Mouse (Mus musculus): ENCODE data around the gene Kcp. TPM values are rescaled to one million over a fixed set of nuclear protein-coding genes. Genes with fewer than 3 reads are reported as not detected.

Gene Kcp
- polyA plus RNA-seq, 1 experiment = 3.0 TPM

- Histone ChIP-seq H3K27me3 (ENCODE audit: control insufficient read depth, insufficient read depth, low read length) (peaks cover 19% of the 10 kb centered on the region), H3K4me1 (replicated peaks; ENCODE audit: control insufficient read depth, insufficient read depth, low read length) (peaks cover 27% of the 10 kb centered on the region), H3K27ac (ENCODE audit: control insufficient read depth, insufficient read depth, low read length) (no peak overlapping the region), H3K36me3 (ENCODE audit: control insufficient read depth, insufficient read depth, low read length) (no peaks in the 10 kb centered on the region), H3K4me3 (ENCODE audit: control insufficient read depth, insufficient read depth, low read length) (no peak overlapping the region)
- peak; percentile 30 for DNase-seq
- TF ChIP-seq CTCF (IDR thresholded peaks at IDR 0.05; ENCODE audit: borderline replicate concordance, control insufficient read depth, extremely low read depth, insufficient read depth, low read length, poor library complexity) = no peak
- 79% methylated on average over 6 of the region's 6 CpGs for WGBS
Observed at GRCm38 (mm10) chr6:29525256-29525655, 17.5 kb upstream of the Kcp start.

GRCm38 (mm10) chr6:29524034-29524489, 16.3 kb upstream of the Kcp start:
- 29% methylated on average over 6 of the region's 6 CpGs for WGBS
- TF ChIP-seq CTCF (IDR thresholded peaks at IDR 0.05; ENCODE audit: borderline replicate concordance, control insufficient read depth, extremely low read depth, insufficient read depth, low read length, poor library complexity) = no peak
- TF ChIP-seq POLR2A (IDR thresholded peaks at IDR 0.05; ENCODE audit: control insufficient read depth, extremely low read depth, insufficient read depth, low read length, poor library complexity) = no peak
- no peaks in the 10 kb centered on the region for H3K36me3 ChIP-seq (ENCODE audit: control insufficient read depth, insufficient read depth, low read length)
- H3K4me1 ChIP-seq (replicated peaks; ENCODE audit: control insufficient read depth, insufficient read depth, low read length) = peaks cover 22% of the 10 kb centered on the region
- 0 out of 2 replicates have a peak overlapping the region, but pooled peaks have one; percentile 23 for H3K27ac ChIP-seq (ENCODE audit: control insufficient read depth, insufficient read depth, low read length)
- H3K4me3 ChIP-seq (ENCODE audit: control insufficient read depth, insufficient read depth, low read length) = no peak overlapping the region
- H3K27me3 ChIP-seq (ENCODE audit: control insufficient read depth, insufficient read depth, low read length) = peaks cover 19% of the 10 kb centered on the region
- no peak for DNase-seq

DNA sequence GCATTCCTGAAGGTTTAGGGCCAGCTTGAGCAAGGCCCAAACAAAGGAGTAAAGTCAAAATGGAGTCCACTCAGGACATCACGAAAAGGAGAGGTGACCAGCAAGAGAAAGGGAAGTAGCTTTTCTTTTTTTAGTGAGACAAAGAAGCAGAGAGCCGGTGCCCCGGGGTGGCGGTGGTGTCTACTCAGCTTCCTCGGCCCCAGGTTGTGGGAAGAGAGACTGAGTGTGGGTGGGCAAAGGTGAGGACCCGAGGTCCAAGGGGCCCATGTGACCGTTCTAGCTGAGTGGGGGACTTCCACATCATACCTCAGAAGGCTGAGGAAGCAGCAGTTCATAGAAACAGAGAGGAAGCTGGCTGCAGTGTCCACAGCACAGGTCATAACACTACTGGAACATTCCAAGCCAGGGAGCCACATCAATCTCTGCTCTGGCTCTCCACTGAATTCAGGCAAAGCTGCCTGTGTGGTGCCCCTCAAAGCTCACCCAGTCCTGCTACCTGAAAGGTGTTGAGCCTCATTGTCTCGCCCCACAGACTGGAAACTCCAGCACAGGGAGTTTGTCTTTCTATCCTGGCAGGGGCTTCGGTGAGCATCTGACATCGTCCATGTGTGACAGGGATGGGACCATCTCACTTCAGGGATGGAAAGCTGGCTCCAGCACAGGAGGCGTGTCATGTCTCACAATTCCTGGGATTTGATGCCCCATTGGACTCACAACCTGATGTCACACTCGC, 15.7 kb upstream of the Kcp start:
- H3K36me3 ChIP-seq (ENCODE audit: control insufficient read depth, insufficient read depth, low read length) = no peaks in the 10 kb centered on the region
- peaks cover 19% of the 10 kb centered on the region for H3K27me3 ChIP-seq (ENCODE audit: control insufficient read depth, insufficient read depth, low read length)
- WGBS = 49% methylated on average over 12 of the region's 12 CpGs
- TF ChIP-seq CTCF (IDR thresholded peaks at IDR 0.05; ENCODE audit: borderline replicate concordance, control insufficient read depth, extremely low read depth, insufficient read depth, low read length, poor library complexity) = no peak
- no peak for TF ChIP-seq POLR2A (IDR thresholded peaks at IDR 0.05; ENCODE audit: control insufficient read depth, extremely low read depth, insufficient read depth, low read length, poor library complexity)
- H3K27ac ChIP-seq (ENCODE audit: control insufficient read depth, insufficient read depth, low read length) = peak overlapping the region; percentile 45; the same call in 1 of the 2 replicates
- DNase-seq = no peak
- H3K4me1 ChIP-seq (replicated peaks; ENCODE audit: control insufficient read depth, insufficient read depth, low read length) = peaks cover 20% of the 10 kb centered on the region
- no peak overlapping the region for H3K4me3 ChIP-seq (ENCODE audit: control insufficient read depth, insufficient read depth, low read length)

- no peaks in the 10 kb centered on the region for H3K36me3 ChIP-seq (ENCODE audit: control insufficient read depth, insufficient read depth, low read length)
- TF ChIP-seq POLR2A (IDR thresholded peaks at IDR 0.05; ENCODE audit: control insufficient read depth, extremely low read depth, insufficient read depth, low read length, poor library complexity) (no peak), CTCF (IDR thresholded peaks at IDR 0.05; ENCODE audit: borderline replicate concordance, control insufficient read depth, extremely low read depth, insufficient read depth, low read length, poor library complexity) (no peak)
- 79% methylated on average over 6 of the region's 6 CpGs for WGBS
- no peak for DNase-seq
- no peak overlapping the region for H3K4me3 ChIP-seq (ENCODE audit: control insufficient read depth, insufficient read depth, low read length)
- peaks cover 15% of the 10 kb centered on the region for H3K4me1 ChIP-seq (replicated peaks; ENCODE audit: control insufficient read depth, insufficient read depth, low read length)
- peaks cover 12% of the 10 kb centered on the region for H3K27me3 ChIP-seq (ENCODE audit: control insufficient read depth, insufficient read depth, low read length)
- peak overlapping the region; percentile 31; the same call in 1 of the 2 replicates for H3K27ac ChIP-seq (ENCODE audit: control insufficient read depth, insufficient read depth, low read length)
Observed at GRCm38 (mm10) chr6:29522626-29523300, 15.0 kb upstream of the Kcp start.

DNA sequence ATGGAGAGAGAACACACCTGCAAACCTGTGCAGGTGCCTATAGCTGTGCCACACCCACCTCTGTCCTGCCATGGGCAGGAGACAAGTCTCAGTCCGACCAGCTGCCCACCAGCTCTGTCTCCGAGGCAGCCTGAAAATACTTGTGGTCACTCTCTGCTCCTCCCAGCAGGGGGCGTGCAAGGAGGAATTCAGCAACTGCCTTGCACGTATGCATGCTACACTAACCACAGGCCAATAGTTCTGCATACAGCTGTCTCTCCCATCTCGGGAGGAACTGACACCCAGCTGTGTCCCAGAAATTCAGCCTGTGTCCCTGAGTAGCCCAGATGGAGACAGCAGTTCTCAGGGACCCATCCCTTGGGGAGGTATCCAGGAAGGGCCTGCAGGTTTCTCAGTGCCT, 9.4 kb upstream of the Kcp start:
- 7% methylated on average over 5 of the region's 5 CpGs for WGBS
- H3K36me3 ChIP-seq (ENCODE audit: control insufficient read depth, insufficient read depth, low read length) = no peaks in the 10 kb centered on the region
- peak; percentile 68 for DNase-seq
- no peaks in the 10 kb centered on the region for H3K27me3 ChIP-seq (ENCODE audit: control insufficient read depth, insufficient read depth, low read length)
- no peak overlapping the region for H3K27ac ChIP-seq (ENCODE audit: control insufficient read depth, insufficient read depth, low read length)
- H3K4me1 ChIP-seq (replicated peaks; ENCODE audit: control insufficient read depth, insufficient read depth, low read length) = peaks cover 7% of the 10 kb centered on the region
- no peak for TF ChIP-seq POLR2A (IDR thresholded peaks at IDR 0.05; ENCODE audit: control insufficient read depth, extremely low read depth, insufficient read depth, low read length, poor library complexity)
- TF ChIP-seq CTCF (IDR thresholded peaks at IDR 0.05; ENCODE audit: borderline replicate concordance, control insufficient read depth, extremely low read depth, insufficient read depth, low read length, poor library complexity) = peak; percentile 91; the same call in 1 of the 2 replicates
- no peak overlapping the region for H3K4me3 ChIP-seq (ENCODE audit: control insufficient read depth, insufficient read depth, low read length)

DNA sequence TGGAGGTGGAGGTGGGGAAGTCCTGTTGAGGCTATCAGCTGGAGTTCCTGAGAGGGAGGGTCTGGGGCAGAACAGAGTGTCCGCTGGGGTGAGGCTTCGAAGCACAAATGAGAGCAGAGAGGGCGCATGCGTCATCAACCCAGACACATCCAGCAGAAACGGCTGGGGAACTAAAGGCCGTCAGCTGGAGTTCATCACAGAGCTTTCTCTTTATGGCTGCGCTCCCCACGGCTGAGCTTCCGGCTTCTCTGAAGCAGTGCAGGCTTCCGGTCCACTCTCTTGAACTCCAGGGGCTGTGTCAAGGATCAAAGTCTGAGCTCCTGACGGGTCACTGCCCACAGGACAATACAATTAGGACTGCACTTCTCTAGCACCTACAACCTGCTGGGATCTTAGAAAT, 5.5 kb upstream of the Kcp start:
- no peak overlapping the region for H3K27ac ChIP-seq (ENCODE audit: control insufficient read depth, insufficient read depth, low read length)
- no peak overlapping the region for H3K4me3 ChIP-seq (ENCODE audit: control insufficient read depth, insufficient read depth, low read length)
- peak; percentile 16 for DNase-seq

More for the DNA sequence above, 5.5 kb upstream of the Kcp start:
- Histone ChIP-seq H3K27me3 (ENCODE audit: control insufficient read depth, insufficient read depth, low read length) (peaks cover under 1% of the 10 kb centered on the region; the same call in 1 of the 2 replicates), H3K36me3 (ENCODE audit: control insufficient read depth, insufficient read depth, low read length) (no peaks in the 10 kb centered on the region), H3K4me1 (replicated peaks; ENCODE audit: control insufficient read depth, insufficient read depth, low read length) (peaks cover 7% of the 10 kb centered on the region)
- no peak for TF ChIP-seq POLR2A (IDR thresholded peaks at IDR 0.05; ENCODE audit: control insufficient read depth, extremely low read depth, insufficient read depth, low read length, poor library complexity)
- under 1% methylated on average over 11 of the region's 11 CpGs for WGBS

Data from thymus, adult 2 months (tissue).